Comparison of ENCODE assay signal across 8 mouse cellular contexts in genomic region chr15:89147024-89147423, GRCm38 (mm10). TPM values are rescaled to one million over a fixed set of nuclear protein-coding genes. Genes with fewer than 3 reads are reported as not detected.
DNase-seq lines count a peak whose midpoint lies in the region; ATAC-seq lines count a peak whose summit lies in the region.

No protein-coding gene starts in this region.

- no peak for ATAC-seq in hindbrain, embryonic 15.5 days (ENCODE audit: low FRiP score, low read depth)
- no peak for ATAC-seq in liver, embryonic 15.5 days (ENCODE audit: insufficient read depth)

- H3K4me2 ChIP-seq in hindbrain, embryonic 15.5 days: peak overlapping the region; percentile 85
- peak overlapping the region; percentile 23; the same call in 1 of the 2 replicates for H3K4me2 ChIP-seq in liver, embryonic 15.5 days

- H3K9ac ChIP-seq in hindbrain, embryonic 15.5 days: peak overlapping the region; percentile 61
- no peak overlapping the region for H3K9ac ChIP-seq in liver, embryonic 15.5 days

- H3K9me3 ChIP-seq in embryonic facial prominence, embryonic 10.5 days: no peaks in the 10 kb centered on the region
- H3K9me3 ChIP-seq in hindbrain, embryonic 15.5 days: no peaks in the 10 kb centered on the region
- no peaks in the 10 kb centered on the region for H3K9me3 ChIP-seq in liver, embryonic 15.5 days (replicated peaks)

- peaks cover 84% of the 10 kb centered on the region for H3K27me3 ChIP-seq in embryonic facial prominence, embryonic 10.5 days (replicated peaks; ENCODE audit: low read depth, poor library complexity, severe bottlenecking)
- no peaks in the 10 kb centered on the region for H3K27me3 ChIP-seq in hindbrain, embryonic 15.5 days
- peaks cover 98% of the 10 kb centered on the region for H3K27me3 ChIP-seq in liver, embryonic 15.5 days

- H3K4me1 ChIP-seq in embryonic facial prominence, embryonic 10.5 days: peaks cover 54% of the 10 kb centered on the region
- H3K4me1 ChIP-seq in hindbrain, embryonic 15.5 days (replicated peaks): peaks cover 45% of the 10 kb centered on the region
- H3K4me1 ChIP-seq in liver, embryonic 15.5 days (replicated peaks): peaks cover 19% of the 10 kb centered on the region

- H3K36me3 ChIP-seq in embryonic facial prominence, embryonic 10.5 days (replicated peaks): peaks cover 33% of the 10 kb centered on the region
- no peaks in the 10 kb centered on the region for H3K36me3 ChIP-seq in hindbrain, embryonic 15.5 days
- no peaks in the 10 kb centered on the region for H3K36me3 ChIP-seq in liver, embryonic 15.5 days (replicated peaks)

- peak; percentile 84 to 87 for DNase-seq in spleen, postnatal 36 days (ENCODE audit: low spot score in 2 of 2)
- no peak for DNase-seq in spleen, postnatal 14 days (ENCODE audit: low spot score in 2 of 2)
- DNase-seq in embryonic facial prominence, embryonic 10.5 days (ENCODE audit: low spot score): no peak
- peak; percentile 61 to 68 for DNase-seq in right cerebral cortex, postnatal 36 days (ENCODE audit: low spot score in 2 of 2)
- DNase-seq in gastrocnemius, adult 8-10 months (ENCODE audit: low spot score in 2 of 2): no peak
- no peak for DNase-seq in Muller cell, postnatal 12 days (ENCODE audit: inconsistent ontology term)

- H3K27ac ChIP-seq in embryonic facial prominence, embryonic 10.5 days (replicated peaks): peak overlapping the region; percentile 65
- peak overlapping the region; percentile 82 for H3K27ac ChIP-seq in hindbrain, embryonic 15.5 days (replicated peaks)
- H3K27ac ChIP-seq in liver, embryonic 15.5 days (replicated peaks): no peak overlapping the region

- 13% methylated on average over 16 of the region's 16 CpGs for WGBS in embryonic facial prominence, embryonic 10.5 days
- WGBS in hindbrain, embryonic 15.5 days: 10% methylated on average over 14 of the region's 16 CpGs
- WGBS in liver, embryonic 15.5 days (ENCODE audit: insufficient replicate concordance): 4% methylated on average over 16 of the region's 16 CpGs

- H3K4me3 ChIP-seq in embryonic facial prominence, embryonic 10.5 days: peak overlapping the region; percentile 83
- peak overlapping the region; percentile 82 for H3K4me3 ChIP-seq in hindbrain, embryonic 15.5 days
- H3K4me3 ChIP-seq in liver, embryonic 15.5 days (replicated peaks): no peak overlapping the region

RNA-seq across cellular contexts. Expression of gene Mapk11, which starts 2.4 kb away (rescaled TPM):
- 16.1 and 20.6 TPM in 2 replicates for polyA plus RNA-seq in embryonic facial prominence, embryonic 10.5 days (2016; fragmentation: Nextera tagmentation; extraction: Ambion mirVana)
- 27.3 and 28.3 TPM in 2 replicates for polyA plus RNA-seq in hindbrain, embryonic 15.5 days (2015; fragmentation: Nextera tagmentation; extraction: Ambion mirVana)
- polyA plus RNA-seq in liver, embryonic 15.5 days (2015; fragmentation: Nextera tagmentation; extraction: Ambion mirVana): 0.44 and 0.68 TPM in 2 replicates
- 1 to 10 TPM in 2 of 4 experiments, under 1 TPM in 2; 0.70 to 1.3 (median 0.97) TPM for total RNA-seq in gastrocnemius, adult 8-10 months (2022)

RNA-seq across cellular contexts. Expression of gene Mapk12, which starts 6.5 kb away (rescaled TPM):
- 16.6 and 19.6 TPM in 2 replicates for polyA plus RNA-seq in embryonic facial prominence, embryonic 10.5 days (2016; fragmentation: Nextera tagmentation; extraction: Ambion mirVana)
- 4.2 and 4.6 TPM in 2 replicates for polyA plus RNA-seq in hindbrain, embryonic 15.5 days (2015; fragmentation: Nextera tagmentation; extraction: Ambion mirVana)
- 1.4 and 1.5 TPM in 2 replicates for polyA plus RNA-seq in liver, embryonic 15.5 days (2015; fragmentation: Nextera tagmentation; extraction: Ambion mirVana)
- total RNA-seq in gastrocnemius, adult 8-10 months (2022): 100 to 1,000 TPM; 123 to 153 (median 139) TPM

RNA-seq across cellular contexts. Expression of gene Hdac10, which starts 18.5 kb away (rescaled TPM):
- 15.9 and 16.1 TPM in 2 replicates for polyA plus RNA-seq in embryonic facial prominence, embryonic 10.5 days (2016; fragmentation: Nextera tagmentation; extraction: Ambion mirVana)
- polyA plus RNA-seq in hindbrain, embryonic 15.5 days (2015; fragmentation: Nextera tagmentation; extraction: Ambion mirVana): 25.3 and 27.6 TPM in 2 replicates
- 8.6 and 9.1 TPM in 2 replicates for polyA plus RNA-seq in liver, embryonic 15.5 days (2015; fragmentation: Nextera tagmentation; extraction: Ambion mirVana)
- total RNA-seq in gastrocnemius, adult 8-10 months (2022): 1 to 10 TPM; 5.4 to 8.2 (median 7.2) TPM

RNA-seq across cellular contexts. Expression of gene Tubgcp6, which starts 24.1 kb away (rescaled TPM):
- 25.9 and 28.8 TPM in 2 replicates for polyA plus RNA-seq in embryonic facial prominence, embryonic 10.5 days (2016; fragmentation: Nextera tagmentation; extraction: Ambion mirVana)
- polyA plus RNA-seq in hindbrain, embryonic 15.5 days (2015; fragmentation: Nextera tagmentation; extraction: Ambion mirVana): 16.6 and 16.9 TPM in 2 replicates
- 6.0 and 7.5 TPM in 2 replicates for polyA plus RNA-seq in liver, embryonic 15.5 days (2015; fragmentation: Nextera tagmentation; extraction: Ambion mirVana)
- 1 to 10 TPM; 7.4 to 7.9 (median 7.6) TPM for total RNA-seq in gastrocnemius, adult 8-10 months (2022)

RNA-seq across cellular contexts. Expression of gene Plxnb2, which starts 33.6 kb away (rescaled TPM):
- 146 and 152 TPM in 2 replicates for polyA plus RNA-seq in embryonic facial prominence, embryonic 10.5 days (2016; fragmentation: Nextera tagmentation; extraction: Ambion mirVana)
- polyA plus RNA-seq in hindbrain, embryonic 15.5 days (2015; fragmentation: Nextera tagmentation; extraction: Ambion mirVana): 90.7 and 105 TPM in 2 replicates
- polyA plus RNA-seq in liver, embryonic 15.5 days (2015; fragmentation: Nextera tagmentation; extraction: Ambion mirVana): 22.3 and 30.1 TPM in 2 replicates
- 1 to 10 TPM; 4.5 to 6.3 (median 5.3) TPM for total RNA-seq in gastrocnemius, adult 8-10 months (2022)

Comparison
In these comparisons a context has a peak if more than half of its experiments do, and no peak if none do; other contexts are left out.
1. DNase-seq: peak in spleen, postnatal 36 days (2 of 2) and right cerebral cortex, postnatal 36 days (2 of 2); none in spleen, postnatal 14 days (0 of 2), embryonic facial prominence, embryonic 10.5 days (single experiment), gastrocnemius, adult 8-10 months (0 of 2) and Muller cell, postnatal 12 days (single experiment).
2. RNA of gene Mapk11, which starts 2.4 kb away (polyA plus RNA-seq): 27.3 to 28.3 TPM in hindbrain, embryonic 15.5 days and 16.1 to 20.6 TPM in embryonic facial prominence, embryonic 10.5 days; 0.44 to 0.68 TPM in liver, embryonic 15.5 days; every median in the first group is over 10 times any median in the second.